Mouse (Mus musculus): ENCODE data around the gene Hspbp1.

The Hspbp1 gene

GRCm38 (mm10) chr7:4684632-4685417 is at the start of gene Hspbp1:
Gene Hspbp1, minus strand, starts transcription at chr7:4685068.
- peak; percentile 97 to 98 for DNase-seq

GRCm38 (mm10) chr7:4732968-4733392 is 48.1 kb upstream of the Hspbp1 start:
- DNase-seq, result no peak

- DNase-seq, result no peak
Observed at GRCm38 (mm10) chr7:4731090-4731489, 46.2 kb upstream of the Hspbp1 start.

- DNase-seq, result no peak
Observed at GRCm38 (mm10) chr7:4725169-4725568, 40.3 kb upstream of the Hspbp1 start, which contains the start of gene Tmem150b. Gene Tmem150b, minus strand, starts transcription at chr7:4725249.

GRCm38 (mm10) chr7:4724359-4724758 is 39.5 kb upstream of the Hspbp1 start:
- DNase-seq, result no peak

GRCm38 (mm10) chr7:4723508-4723907 is 38.6 kb upstream of the Hspbp1 start:
- peak; percentile 40 to 51 for DNase-seq

GRCm38 (mm10) chr7:4719276-4719675 is 34.4 kb upstream of the Hspbp1 start:
- DNase-seq, result no peak

- no peak for DNase-seq
Observed at GRCm38 (mm10) chr7:4716955-4717354, 32.1 kb upstream of the Hspbp1 start.

GRCm38 (mm10) chr7:4712594-4712993 is 27.7 kb upstream of the Hspbp1 start:
- DNase-seq, result no peak

GRCm38 (mm10) chr7:4705098-4705497 is 20.2 kb upstream of the Hspbp1 start:
- DNase-seq, result peak; percentile 69 to 76

- DNase-seq, result no peak
Observed at GRCm38 (mm10) chr7:4703195-4703594, 18.3 kb upstream of the Hspbp1 start.

- no peak for DNase-seq
Observed at GRCm38 (mm10) chr7:4702334-4702733, 17.5 kb upstream of the Hspbp1 start.

GRCm38 (mm10) chr7:4693004-4693403 is 8.1 kb upstream of the Hspbp1 start:
- no peak for DNase-seq

GRCm38 (mm10) chr7:4690951-4691653 is 6.2 kb upstream of the Hspbp1 start:
- peak; percentile 29 to 37 for DNase-seq

- DNase-seq, result peak; percentile 88 to 92
Observed at GRCm38 (mm10) chr7:4690387-4690786, 5.5 kb upstream of the Hspbp1 start, which contains the start of gene Brsk1. Gene Brsk1, plus strand, starts transcription at chr7:4690604.

- no peak for DNase-seq
Observed at GRCm38 (mm10) chr7:4684203-4684602, 665 bp downstream of the Hspbp1 start.

- no peak for DNase-seq
Observed at GRCm38 (mm10) chr7:4683307-4683706, 1.6 kb downstream of the Hspbp1 start.

GRCm38 (mm10) chr7:4675200-4675599 is 9.7 kb downstream of the Hspbp1 start:
- DNase-seq, result no peak

- DNase-seq, result no peak
Observed at GRCm38 (mm10) chr7:4674114-4674731, 10.6 kb downstream of the Hspbp1 start.

- DNase-seq, result no peak
Observed at GRCm38 (mm10) chr7:4671956-4672355, 12.9 kb downstream of the Hspbp1 start.

GRCm38 (mm10) chr7:4670655-4671255 is 14.1 kb downstream of the Hspbp1 start:
- DNase-seq, result no peak

GRCm38 (mm10) chr7:4669156-4669555 is 15.7 kb downstream of the Hspbp1 start:
- DNase-seq, result no peak

GRCm38 (mm10) chr7:4668506-4668905 is 16.4 kb downstream of the Hspbp1 start:
- no peak for DNase-seq

Measured in kidney, postnatal 4 days (tissue).